Mouse (Mus musculus) lung, embryonic 14.5 days (tissue): ENCODE data around the gene Heatr3. TPM values are rescaled to one million over a fixed set of nuclear protein-coding genes. Genes with fewer than 3 reads are reported as not detected.

ENCODE experiments used
- ATAC-seq: fragments of 200-750 bp; cut with Nextera tagmentation; 2 replicates; pipeline ENCODE4 v1.8.0; 2017; ENCODE audit warnings: mild to moderate bottlenecking, moderate TSS enrichment, moderate library complexity; ENCODE audit not compliant: insufficient read depth
- DNase-seq: peaks from one replicate; pipeline ENCODE4 v3.0.0-alpha.2; 2015
- H3K27ac ChIP-seq: fragments of 300-500 bp; sonication (generic); 2 replicates; pipeline ENCODE4 v1.5.1; 2014; ENCODE audit warnings: low read depth, mild to moderate bottlenecking, moderate library complexity
- H3K27me3 ChIP-seq: fragments of 300-500 bp; sonication (generic); 2 replicates; pipeline ENCODE4 v1.6.1; 2014; ENCODE audit warnings: low read length, control low read depth; ENCODE audit not compliant: insufficient read depth
- H3K36me3 ChIP-seq: fragments of 300-500 bp; sonication (generic); 2 replicates; pipeline ENCODE4 v1.6.1; 2014; ENCODE audit warnings: control low read depth; ENCODE audit not compliant: insufficient read depth
- H3K4me1 ChIP-seq: fragments of 300-500 bp; sonication (generic); 2 replicates; pipeline ENCODE4 v1.6.1; 2014; ENCODE audit warnings: antibody characterized with exemption, control low read depth; ENCODE audit not compliant: insufficient read depth
- H3K4me2 ChIP-seq: fragments of 300-500 bp; sonication (generic); 2 replicates; pipeline ENCODE4 v1.6.1; 2014; ENCODE audit warnings: mild to moderate bottlenecking
- H3K4me3 ChIP-seq: fragments of 300-500 bp; sonication (generic); 2 replicates; pipeline ENCODE4 v1.5.1; 2014; ENCODE audit warnings: low read depth, low read length
- H3K9ac ChIP-seq: fragments of 300-500 bp; sonication (generic); 2 replicates; pipeline ENCODE4 v1.6.1; 2014
- H3K9me3 ChIP-seq: fragments of 300-500 bp; sonication (generic); 2 replicates; pipeline ENCODE4 v1.6.1; 2016; ENCODE audit warnings: low read depth, low read length, control low read depth
- CTCF ChIP-seq: IDR thresholded peaks from 2 replicates; pipeline ENCODE4 v1.5.1; 2016; ENCODE audit warnings: antibody characterized with exemption, low read depth
- WGBS: fragments of 180-500 bp; shearing (Covaris S2); extraction: QIAGEN DNeasy Blood & Tissue Kit; methylation state at CpG from one replicate; pipeline ENCODE4 v1.1.7; 2014; 5-methylcytosine and 5-hydroxymethylcytosine counted together
- polyA plus RNA-seq: library from polyadenylated mRNA; unstranded; fragments of >200 nt; fragmentation: Nextera tagmentation; extraction: Ambion mirVana; gene quantifications from 2 replicates; pipeline ENCODE4 v1.2.1, GENCODE M21; 2014

Heatr3 gene
- polyA plus RNA-seq, 1 experiment from 2014 or later, result 59.2 TPM

GRCm38 (mm10) chr8:88184914-88185313, 47.3 kb downstream of the Heatr3 start:
- TF ChIP-seq CTCF, result no peak
- H3K9me3 ChIP-seq, result no peaks in the 10 kb centered on the region
- H3K27me3 ChIP-seq, result no peaks in the 10 kb centered on the region
- no peak overlapping the region for H3K4me2 ChIP-seq
- no peak overlapping the region for H3K4me3 ChIP-seq
- 90% methylated on average over 1 of the region's 1 CpGs for WGBS
- ATAC-seq (no peak), DNase-seq (no peak)
- H3K4me1 ChIP-seq, result no peaks in the 10 kb centered on the region
- no peaks in the 10 kb centered on the region for H3K36me3 ChIP-seq
- no peak overlapping the region for H3K27ac ChIP-seq
- no peak overlapping the region for H3K9ac ChIP-seq

GRCm38 (mm10) chr8:88185716-88186115, 48.1 kb downstream of the Heatr3 start:
- DNase-seq (no peak), ATAC-seq (no peak)
- 79% methylated on average over 6 of the region's 6 CpGs for WGBS
- Histone ChIP-seq H3K9me3 (no peaks in the 10 kb centered on the region), H3K9ac (no peak overlapping the region), H3K4me3 (no peak overlapping the region), H3K36me3 (no peaks in the 10 kb centered on the region), H3K27me3 (no peaks in the 10 kb centered on the region), H3K27ac (no peak overlapping the region), H3K4me2 (no peak overlapping the region), H3K4me1 (no peaks in the 10 kb centered on the region)
- no peak for TF ChIP-seq CTCF

GRCm38 (mm10) chr8:88197328-88197727, 59.7 kb downstream of the Heatr3 start:
- no peak for TF ChIP-seq CTCF
- peaks cover 12% of the 10 kb centered on the region; the same call in 1 of the 2 replicates for H3K4me1 ChIP-seq
- H3K27ac ChIP-seq, result no peak overlapping the region
- no peak overlapping the region for H3K9ac ChIP-seq
- H3K27me3 ChIP-seq, result no peaks in the 10 kb centered on the region
- no peaks in the 10 kb centered on the region for H3K9me3 ChIP-seq
- no peak overlapping the region for H3K4me2 ChIP-seq
- peaks cover 5% of the 10 kb centered on the region; the same call in 1 of the 2 replicates for H3K36me3 ChIP-seq
- H3K4me3 ChIP-seq, result no peak overlapping the region
- 35% methylated on average over 3 of the region's 3 CpGs for WGBS
- DNase-seq, result no peak
- ATAC-seq, result no peak

- WGBS, result 0% methylated on average over 10 of the region's 10 CpGs
- TF ChIP-seq CTCF, result no peak
- no peaks in the 10 kb centered on the region for H3K9me3 ChIP-seq
- H3K9ac ChIP-seq, result peak overlapping the region; percentile 78
- H3K36me3 ChIP-seq, result peaks cover 11% of the 10 kb centered on the region; the same call in 1 of the 2 replicates
- ATAC-seq (no peak), DNase-seq (peak; percentile 66)
- peak overlapping the region; percentile 92 for H3K4me3 ChIP-seq
- H3K4me2 ChIP-seq, result peak overlapping the region; percentile 93
- H3K27ac ChIP-seq, result peak overlapping the region; percentile 97
- no peaks in the 10 kb centered on the region for H3K27me3 ChIP-seq
- H3K4me1 ChIP-seq, result peaks cover 12% of the 10 kb centered on the region; the same call in 1 of the 2 replicates
Observed at GRCm38 (mm10) chr8:88198551-88198944, 60.9 kb downstream of the Heatr3 start.

- peak within 1 kb of the TSS; percentile 92 for H3K4me3 ChIP-seq
- no peaks in the 10 kb centered on the region for H3K27me3 ChIP-seq
- under 1% methylated on average over 88 of the region's 97 CpGs for WGBS
- no peak for TF ChIP-seq CTCF
- DNase-seq (peak; percentile 96), ATAC-seq (peak; percentile 95)
- no peaks in the 10 kb centered on the region for H3K9me3 ChIP-seq
- H3K9ac ChIP-seq, result peak within 1 kb of the TSS; percentile 78
- H3K4me1 ChIP-seq, result peaks cover 12% of the 10 kb centered on the region; the same call in 1 of the 2 replicates
- peaks cover 11% of the 10 kb centered on the region; the same call in 1 of the 2 replicates for H3K36me3 ChIP-seq
- peak within 1 kb of the TSS; percentile 93 for H3K4me2 ChIP-seq
- peak within 1 kb of the TSS; percentile 97 for H3K27ac ChIP-seq
Observed at GRCm38 (mm10) chr8:88198945-88199571, 61.4 kb downstream of the Heatr3 start, which contains the start of gene Tent4b. Gene Tent4b (plus strand): TSS chr8:88199213.

GRCm38 (mm10) chr8:88199700-88200601, 62.3 kb downstream of the Heatr3 start:
- peak; percentile 55 for ATAC-seq
- peaks cover 12% of the 10 kb centered on the region; the same call in 1 of the 2 replicates for H3K4me1 ChIP-seq
- WGBS, result under 1% methylated on average over 97 of the region's 117 CpGs

More at GRCm38 (mm10) chr8:88199700-88200601, 62.3 kb downstream of the Heatr3 start:
- H3K27ac ChIP-seq, result peak overlapping the region; percentile 97
- TF ChIP-seq CTCF, result no peak
- no peaks in the 10 kb centered on the region for H3K9me3 ChIP-seq
- peak overlapping the region; percentile 92 for H3K4me3 ChIP-seq
- DNase-seq, result peak; percentile 63
- no peaks in the 10 kb centered on the region for H3K27me3 ChIP-seq
- peaks cover 11% of the 10 kb centered on the region; the same call in 1 of the 2 replicates for H3K36me3 ChIP-seq
- peak overlapping the region; percentile 93 for H3K4me2 ChIP-seq
- peak overlapping the region; percentile 78 for H3K9ac ChIP-seq
